Comparison of ENCODE assay signal across 14 mouse cellular contexts in the genomic region with DNA sequence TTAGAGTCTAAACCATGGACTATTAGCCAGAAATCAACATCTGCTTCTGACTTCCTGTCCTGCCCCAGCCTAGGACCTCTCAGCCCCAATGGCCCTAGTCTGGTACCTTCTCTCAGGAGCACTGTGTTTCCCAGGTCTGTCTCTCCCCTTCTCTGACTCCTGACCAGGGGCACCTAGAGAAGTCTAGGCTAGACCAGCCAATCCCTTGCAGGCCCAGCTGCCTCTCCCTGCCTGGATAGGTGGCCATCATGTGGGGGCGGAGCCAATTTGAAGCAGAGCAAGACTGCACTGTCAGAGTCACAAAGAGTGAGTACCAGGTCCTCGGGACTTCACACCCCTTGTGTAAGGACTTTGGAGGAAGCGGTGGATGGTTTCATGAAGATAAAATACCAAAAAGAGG. TPM values are rescaled to one million over a fixed set of nuclear protein-coding genes. Genes with fewer than 3 reads are reported as not detected.
DNase-seq lines count a peak whose midpoint lies in the region; ATAC-seq and TF ChIP-seq lines count a peak whose summit lies in the region.
"Had no signal": no experiment of that assay in that cellular context is flagged by ENCODE, and none has a peak within 500 bp of the region (broad histone marks: within the 10 kb centered on the region; RNA-seq: fewer than 3 reads in every experiment).

A gene (minus strand): TSS at position 154 of the 400 bp plus-strand sequence.

- no peak for TF ChIP-seq POLR2A in bone marrow macrophage, adult 2 months (IDR thresholded peaks at IDR 0.05; ENCODE audit: borderline replicate concordance, low read depth, low read length)
- TF ChIP-seq POLR2A in spleen, adult 2 months (IDR thresholded peaks at IDR 0.05; ENCODE audit: low read depth, low read length) = no peak; the same call in 1 of the 2 replicates

- no peaks in the 10 kb centered on the region for H3K9me3 ChIP-seq in liver, embryonic 12.5 days (replicated peaks)
- H3K9me3 ChIP-seq in lung, postnatal 0 days (ENCODE audit: low read length) = no peaks in the 10 kb centered on the region
- no peaks in the 10 kb centered on the region for H3K9me3 ChIP-seq in forebrain, embryonic 14.5 days (replicated peaks; ENCODE audit: control insufficient read depth, low read length)
- H3K9me3 ChIP-seq: embryonic facial prominence, embryonic 12.5 days; heart, embryonic 13.5 days; hindbrain, embryonic 15.5 days; neural tube, embryonic 12.5 days had no signal

- H3K9ac ChIP-seq in liver, embryonic 12.5 days = no peak within 1 kb of the TSS
- H3K9ac ChIP-seq in lung, postnatal 0 days (replicated peaks; ENCODE audit: low read depth) = no peak within 1 kb of the TSS
- H3K9ac ChIP-seq in forebrain, embryonic 14.5 days (ENCODE audit: low read length) = no peak within 1 kb of the TSS
- H3K9ac ChIP-seq: embryonic facial prominence, embryonic 12.5 days; heart, embryonic 13.5 days; hindbrain, embryonic 15.5 days; neural tube, embryonic 12.5 days had no signal

- H3K4me2 ChIP-seq in liver, embryonic 12.5 days = no peak within 1 kb of the TSS
- H3K4me2 ChIP-seq in lung, postnatal 0 days (replicated peaks; ENCODE audit: low read depth, low read length) = 0 out of 2 replicates have a peak within 1 kb of the TSS, but pooled peaks have one; percentile 5
- no peak within 1 kb of the TSS for H3K4me2 ChIP-seq in forebrain, embryonic 14.5 days (ENCODE audit: low read length)
- H3K4me2 ChIP-seq: embryonic facial prominence, embryonic 12.5 days; heart, embryonic 13.5 days; hindbrain, embryonic 15.5 days; neural tube, embryonic 12.5 days had no signal

- no peaks in the 10 kb centered on the region for H3K36me3 ChIP-seq in liver, embryonic 12.5 days
- H3K36me3 ChIP-seq in lung, postnatal 0 days (ENCODE audit: insufficient read depth, low read length) = no peaks in the 10 kb centered on the region
- no peaks in the 10 kb centered on the region for H3K36me3 ChIP-seq in spleen, adult 2 months (ENCODE audit: control insufficient read depth, insufficient read depth, low read length)
- no peaks in the 10 kb centered on the region for H3K36me3 ChIP-seq in forebrain, embryonic 14.5 days (ENCODE audit: control insufficient read depth, insufficient read depth, low read length)
- H3K36me3 ChIP-seq: embryonic facial prominence, embryonic 12.5 days; heart, embryonic 13.5 days; hindbrain, embryonic 15.5 days; neural tube, embryonic 12.5 days had no signal

- 48% methylated on average over 3 of the region's 3 CpGs for WGBS in liver, embryonic 12.5 days (ENCODE audit: insufficient replicate concordance)
- 65% methylated on average over 3 of the region's 3 CpGs for WGBS in lung, postnatal 0 days
- WGBS in spleen, adult 2 months = 63% methylated on average over 3 of the region's 3 CpGs
- WGBS in forebrain, embryonic 14.5 days = 68% methylated on average over 3 of the region's 3 CpGs

- H3K4me1 ChIP-seq in liver, embryonic 12.5 days = no peaks in the 10 kb centered on the region
- H3K4me1 ChIP-seq in bone marrow macrophage, adult 2 months (ENCODE audit: control insufficient read depth, insufficient read depth, low read length) = peaks cover 40% of the 10 kb centered on the region
- no peaks in the 10 kb centered on the region for H3K4me1 ChIP-seq in lung, postnatal 0 days (ENCODE audit: insufficient read depth, low read depth, low read length)
- H3K4me1 ChIP-seq in spleen, adult 2 months (ENCODE audit: control insufficient read depth, insufficient read depth, insufficient read length) = peaks cover 26% of the 10 kb centered on the region; the same call in 1 of the 2 replicates
- no peaks in the 10 kb centered on the region for H3K4me1 ChIP-seq in forebrain, embryonic 14.5 days (ENCODE audit: control insufficient read depth, insufficient read depth, low read length)
- H3K4me1 ChIP-seq: embryonic facial prominence, embryonic 12.5 days; heart, embryonic 13.5 days; hindbrain, embryonic 15.5 days; neural tube, embryonic 12.5 days had no signal

- TF ChIP-seq EP300 in lung, postnatal 0 days (IDR thresholded peaks at IDR 0.05) = no peak

- H3K27me3 ChIP-seq in liver, embryonic 12.5 days (replicated peaks) = no peaks in the 10 kb centered on the region
- H3K27me3 ChIP-seq in lung, postnatal 0 days (replicated peaks; ENCODE audit: insufficient read depth, low read length) = no peaks in the 10 kb centered on the region
- H3K27me3 ChIP-seq in spleen, adult 2 months (ENCODE audit: control insufficient read depth, insufficient read depth, low read length) = no peaks in the 10 kb centered on the region
- H3K27me3 ChIP-seq in forebrain, embryonic 14.5 days (replicated peaks; ENCODE audit: control insufficient read depth, insufficient read depth, low read length) = no peaks in the 10 kb centered on the region
- H3K27me3 ChIP-seq: embryonic facial prominence, embryonic 12.5 days; heart, embryonic 13.5 days; hindbrain, embryonic 15.5 days; neural tube, embryonic 12.5 days had no signal

- DNase-seq in liver = peak; percentile 14
- DNase-seq in lung, postnatal 0 days (ENCODE audit: low spot score) = no peak
- DNase-seq in spleen, adult 2 months (ENCODE audit: low read depth in 1 of 2, low spot score in 2 of 2) = peak in 1 of 2 experiments; percentile 78
- DNase-seq in layer of hippocampus, adult 9-10 months (ENCODE audit: low spot score) = no peak
- no peak for DNase-seq in forebrain, embryonic 14.5 days (ENCODE audit: low spot score)
- DNase-seq: cerebellum, adult 8-10 months; kidney, postnatal 10 days had no signal

- TF ChIP-seq CTCF in bone marrow macrophage, adult 2 months (IDR thresholded peaks at IDR 0.05; ENCODE audit: low read depth, low read length) = no peak
- TF ChIP-seq CTCF in lung, postnatal 0 days (IDR thresholded peaks at IDR 0.05) = no peak
- no peak for TF ChIP-seq CTCF in spleen, adult 2 months (IDR thresholded peaks at IDR 0.05; ENCODE audit: extremely low read depth, insufficient read depth, insufficient read length, insufficient replicate concordance)

- no peak within 1 kb of the TSS for H3K27ac ChIP-seq in liver, embryonic 12.5 days
- peak within 1 kb of the TSS; percentile 63 for H3K27ac ChIP-seq in bone marrow macrophage, adult 2 months (ENCODE audit: insufficient read depth, low read depth, low read length)
- no peak within 1 kb of the TSS for H3K27ac ChIP-seq in lung, postnatal 0 days (ENCODE audit: low read length)
- H3K27ac ChIP-seq in spleen, adult 2 months (ENCODE audit: insufficient read depth, low read length) = peak within 1 kb of the TSS; percentile 82
- H3K27ac ChIP-seq in forebrain, embryonic 14.5 days (ENCODE audit: low read depth, low read length) = no peak within 1 kb of the TSS
- H3K27ac ChIP-seq: embryonic facial prominence, embryonic 12.5 days; heart, embryonic 13.5 days; hindbrain, embryonic 15.5 days; neural tube, embryonic 12.5 days had no signal

- ATAC-seq in liver, embryonic 12.5 days = no peak
- ATAC-seq in lung, postnatal 0 days = peak; percentile 19; the same call in 1 of the 2 replicates
- ATAC-seq in forebrain, embryonic 14.5 days = no peak
- ATAC-seq in inflammation-experienced regulatory T-cells, adult 6 months = no peak

- no peak within 1 kb of the TSS for H3K4me3 ChIP-seq in liver, embryonic 12.5 days
- H3K4me3 ChIP-seq in bone marrow macrophage, adult 2 months (ENCODE audit: insufficient read depth, low read length) = no peak within 1 kb of the TSS
- H3K4me3 ChIP-seq in lung, postnatal 0 days (ENCODE audit: low read depth, low read length) = no peak within 1 kb of the TSS
- peak within 1 kb of the TSS; percentile 52; the same call in 1 of the 2 replicates for H3K4me3 ChIP-seq in spleen, adult 2 months (ENCODE audit: extremely low read depth, insufficient read depth, insufficient read length)
- H3K4me3 ChIP-seq in forebrain, embryonic 14.5 days (ENCODE audit: low read depth, low read length) = no peak within 1 kb of the TSS
- H3K4me3 ChIP-seq: embryonic facial prominence, embryonic 12.5 days; heart, embryonic 13.5 days; hindbrain, embryonic 15.5 days; neural tube, embryonic 12.5 days had no signal

RNA-seq across cellular contexts. Expression of the gene that starts here (rescaled TPM):
- polyA plus RNA-seq in liver, embryonic 12.5 days (2016; fragmentation: Nextera tagmentation; extraction: Ambion mirVana) = 1.1 TPM in 2 replicates
- polyA plus RNA-seq in bone marrow macrophage, adult 2 months (2012; ENCODE audit: insufficient read depth, insufficient read length, missing spikeins) = 16.6 and 18.1 TPM in 2 replicates
- 9.4 and 11.2 TPM in 2 replicates for polyA plus RNA-seq in lung, postnatal 0 days (2015; fragmentation: Nextera tagmentation; extraction: Ambion mirVana)
- polyA plus RNA-seq in spleen, adult 2 months (2012; rRNA removed) = 80.8 and 95.2 TPM in 2 replicates
- polyA plus RNA-seq in forebrain, embryonic 14.5 days (2014; fragmentation: Nextera tagmentation; extraction: Ambion mirVana) = 0.12 and 0.23 TPM in 2 replicates
- polyA plus RNA-seq in inflammation-experienced regulatory T-cells, adult 6 months (2017; shearing (Covaris generic)) = 1 to 10 TPM; 1.2 to 2.4 (median 2.2) TPM

Comparison
In these comparisons a context has a peak if more than half of its experiments do, and no peak if none do; other contexts are left out.
1. H3K27ac ChIP-seq: peak in bone marrow macrophage, adult 2 months (single experiment) and spleen, adult 2 months (single experiment); none in liver, embryonic 12.5 days (single experiment), lung, postnatal 0 days (single experiment) and forebrain, embryonic 14.5 days (single experiment).